Comparison of ENCODE assay signal across 27 mouse cellular contexts in genomic region chr9:97660989-97661388, GRCm38 (mm10).
"Had no signal": no experiment of that assay in that cellular context is flagged by ENCODE, and none has a peak within 500 bp of the region (broad histone marks: within the 10 kb centered on the region; RNA-seq: fewer than 3 reads in every experiment).

No protein-coding gene starts in this region.

- H3K27ac ChIP-seq: embryonic facial prominence, embryonic 10.5 days; embryonic facial prominence, embryonic 12.5 days; embryonic facial prominence, embryonic 13.5 days; embryonic facial prominence, embryonic 15.5 days; forebrain, embryonic 10.5 days; forebrain, embryonic 12.5 days; forebrain, embryonic 13.5 days; forebrain, embryonic 15.5 days; gastrocnemius, adult 2 months had no signal

- H3K4me3 ChIP-seq: embryonic facial prominence, embryonic 10.5 days; embryonic facial prominence, embryonic 12.5 days; embryonic facial prominence, embryonic 13.5 days; embryonic facial prominence, embryonic 15.5 days; erythroblast, embryonic 14.5 days; forebrain, embryonic 10.5 days; forebrain, embryonic 12.5 days; forebrain, embryonic 13.5 days; forebrain, embryonic 15.5 days; gastrocnemius, adult 2 months had no signal

- H3K9me3 ChIP-seq: embryonic facial prominence, embryonic 10.5 days; embryonic facial prominence, embryonic 12.5 days; embryonic facial prominence, embryonic 13.5 days; embryonic facial prominence, embryonic 15.5 days; forebrain, embryonic 10.5 days; forebrain, embryonic 12.5 days; forebrain, embryonic 13.5 days; forebrain, embryonic 15.5 days had no signal

- H3K27me3 ChIP-seq: embryonic facial prominence, embryonic 12.5 days; embryonic facial prominence, embryonic 13.5 days; embryonic facial prominence, embryonic 15.5 days; forebrain, embryonic 13.5 days; forebrain, embryonic 15.5 days had no signal

- ATAC-seq: forebrain, embryonic 13.5 days; forebrain, embryonic 14.5 days; forebrain, embryonic 15.5 days; forebrain, embryonic 16.5 days; forebrain, postnatal 0 days had no signal

- DNase-seq: cerebellum, adult 2 months; cerebellum, adult 8-10 months; cerebellum, adult 9-10 months; cerebellum, adult 9-11 months; cerebellum, postnatal 10 days; cerebellum, postnatal 14 days; cerebellum, postnatal 25 days; cerebellum, postnatal 36 days; embryo, embryonic 11 days; forebrain, postnatal 0 days; gastrocnemius, adult 2 months; gastrocnemius, postnatal 10 days; gastrocnemius, postnatal 14 days; gastrocnemius, postnatal 25 days; gastrocnemius, postnatal 36 days; heart, adult 18-20 months had no signal

- H3K36me3 ChIP-seq: embryonic facial prominence, embryonic 10.5 days; embryonic facial prominence, embryonic 12.5 days; embryonic facial prominence, embryonic 13.5 days; embryonic facial prominence, embryonic 15.5 days; forebrain, embryonic 10.5 days; forebrain, embryonic 12.5 days; forebrain, embryonic 15.5 days had no signal

- H3K9ac ChIP-seq: embryonic facial prominence, embryonic 12.5 days; embryonic facial prominence, embryonic 13.5 days; embryonic facial prominence, embryonic 15.5 days; forebrain, embryonic 12.5 days; forebrain, embryonic 13.5 days; forebrain, embryonic 15.5 days; forebrain, postnatal 0 days had no signal

- H3K4me2 ChIP-seq: embryonic facial prominence, embryonic 12.5 days; embryonic facial prominence, embryonic 13.5 days; embryonic facial prominence, embryonic 15.5 days; forebrain, embryonic 12.5 days; forebrain, embryonic 13.5 days; forebrain, embryonic 15.5 days had no signal

- H3K4me1 ChIP-seq: embryonic facial prominence, embryonic 10.5 days; embryonic facial prominence, embryonic 12.5 days; embryonic facial prominence, embryonic 13.5 days; embryonic facial prominence, embryonic 15.5 days; forebrain, embryonic 10.5 days; forebrain, embryonic 12.5 days; forebrain, embryonic 13.5 days; forebrain, embryonic 15.5 days had no signal
